Mouse (Mus musculus) CH12.LX (cell line): ENCODE data around the gene Tppp. TPM values are rescaled to one million over a fixed set of nuclear protein-coding genes. Genes with fewer than 3 reads are reported as not detected.

Experiments used
- DNase-seq: peaks from one replicate; pipeline ENCODE4 v3.0.0-alpha.2; 2013; ENCODE audit errors: extremely low read depth
- H3K27ac ChIP-seq: 2 replicates; pipeline ENCODE4 v1.5.1; 2012; ENCODE audit warnings: low read depth, mild to moderate bottlenecking, control low read depth, moderate library complexity; ENCODE audit not compliant: insufficient read depth
- H3K27me3 ChIP-seq: replicated peaks from 2 replicates; pipeline ENCODE3; 2012; ENCODE audit warnings: inconsistent platforms
- H3K36me3 ChIP-seq, 2 experiments: replicated peaks in 1 of 2; 2 replicates each; pipeline versions ENCODE3 to v1.6.1; 2012; ENCODE audit warnings: inconsistent platforms in 1 of 2, low read length in 1 of 2, mild to moderate bottlenecking in 1 of 2, mixed read lengths in 1 of 2, moderate library complexity in 1 of 2; ENCODE audit not compliant: control insufficient read depth in 1 of 2, insufficient read depth in 1 of 2
- H3K4me1 ChIP-seq, 2 experiments: 2 replicates each; pipeline ENCODE4 v1.6.1; 2012; ENCODE audit warnings: inconsistent platforms in 1 of 2, moderate library complexity in 1 of 2; ENCODE audit not compliant: insufficient read depth in 2 of 2, control insufficient read depth in 1 of 2
- H3K4me2 ChIP-seq: 2 replicates; pipeline ENCODE4 v1.6.1; 2012; ENCODE audit warnings: low read depth, mild to moderate bottlenecking, control low read depth; ENCODE audit not compliant: poor library complexity, insufficient read depth, severe bottlenecking
- H3K4me3 ChIP-seq, 3 experiments: fragments of 150-350 bp in 1 of 3; sonication (generic) in 1 of 3; replicated peaks in 1 of 3; 2 replicates each; pipeline versions ENCODE3 to v1.5.1; 2011 to 2012; ENCODE audit warnings: low read depth in 2 of 3, low read length in 2 of 3, mild to moderate bottlenecking in 2 of 3, moderate library complexity in 2 of 3, control low read depth in 1 of 3, improper control_type of control experiment in 1 of 3, inconsistent platforms in 1 of 3, mixed read lengths in 1 of 3; ENCODE audit not compliant: poor library complexity in 1 of 3
- H3K79me2 ChIP-seq: replicated peaks from 2 replicates; pipeline ENCODE4 v1.6.1; 2012; ENCODE audit warnings: mild to moderate bottlenecking, moderate library complexity; ENCODE audit not compliant: control insufficient read depth, poor library complexity, insufficient read depth, severe bottlenecking; ENCODE audit errors: extremely low read depth
- H3K9ac ChIP-seq: 2 replicates; pipeline ENCODE4 v1.6.1; 2012; ENCODE audit warnings: low read depth, mild to moderate bottlenecking, control low read depth, moderate library complexity; ENCODE audit not compliant: insufficient read depth
- H3K9me3 ChIP-seq: replicated peaks from 2 replicates; pipeline ENCODE3; 2012; ENCODE audit warnings: low read length, inconsistent platforms, mixed read lengths
- CHD1 ChIP-seq: IDR thresholded peaks from 2 replicates; pipeline ENCODE4 v1.6.1; 2012; ENCODE audit warnings: low read depth, low read length, improper control_type of control experiment, inconsistent platforms
- CHD2 ChIP-seq: IDR thresholded peaks from 2 replicates; pipeline ENCODE4 v1.6.1; 2011; ENCODE audit warnings: low read length, improper control_type of control experiment
- ELF1 ChIP-seq: IDR thresholded peaks from 2 replicates; pipeline ENCODE4 v1.6.1; 2014; ENCODE audit warnings: low read depth, mild to moderate bottlenecking, inconsistent platforms, low read length, improper control_type of control experiment
- EP300 ChIP-seq: IDR thresholded peaks from 2 replicates; pipeline ENCODE4 v1.6.1; 2011; ENCODE audit warnings: low read length, improper control_type of control experiment
- GABPA ChIP-seq: IDR thresholded peaks from 2 replicates; pipeline ENCODE4 v1.6.1; 2012; ENCODE audit warnings: low read depth, low read length, improper control_type of control experiment, inconsistent platforms; ENCODE audit not compliant: insufficient replicate concordance
- HCFC1 ChIP-seq: IDR thresholded peaks from 2 replicates; pipeline ENCODE4 v1.6.1; 2012; ENCODE audit warnings: low read depth, mild to moderate bottlenecking, inconsistent platforms, low read length, improper control_type of control experiment
- IRF4 ChIP-seq: IDR thresholded peaks from 2 replicates; pipeline ENCODE4 v1.6.1; 2014; ENCODE audit warnings: low read depth, mild to moderate bottlenecking, inconsistent platforms, low read length, improper control_type of control experiment
- JUN ChIP-seq: IDR thresholded peaks from 2 replicates; pipeline ENCODE4 v1.6.1; 2011; ENCODE audit warnings: low read depth, mild to moderate bottlenecking, low read length, improper control_type of control experiment, moderate library complexity; ENCODE audit not compliant: insufficient read depth
- MAZ ChIP-seq: IDR thresholded peaks from 2 replicates; pipeline ENCODE4 v1.6.1; 2012; ENCODE audit warnings: low read depth, mild to moderate bottlenecking, inconsistent platforms, low read length, improper control_type of control experiment, moderate library complexity
- MXI1 ChIP-seq: IDR thresholded peaks from 2 replicates; pipeline ENCODE4 v1.6.1; 2011; ENCODE audit warnings: mild to moderate bottlenecking, low read depth, low read length, improper control_type of control experiment
- MYC ChIP-seq: IDR thresholded peaks from 2 replicates; pipeline ENCODE4 v1.6.1; 2011; ENCODE audit warnings: low read depth, mild to moderate bottlenecking, improper control_type of control experiment, low read length
- NELFE ChIP-seq: IDR thresholded peaks from 2 replicates; pipeline ENCODE4 v1.6.1; 2011; ENCODE audit warnings: low read depth, low read length, improper control_type of control experiment
- PAX5 ChIP-seq: IDR thresholded peaks from 2 replicates; pipeline ENCODE4 v1.6.1; 2012; ENCODE audit warnings: low read length, inconsistent platforms, mixed read lengths
- POLR2A ChIP-seq: IDR thresholded peaks from 2 replicates; pipeline ENCODE4 v1.6.1; 2011; ENCODE audit warnings: low read depth, mild to moderate bottlenecking, improper control_type of control experiment, low read length
- RCOR1 ChIP-seq: conservative IDR thresholded peaks from 2 replicates; pipeline ENCODE4 v1.6.1; 2012; ENCODE audit warnings: low read depth, mild to moderate bottlenecking, inconsistent platforms, low read length, improper control_type of control experiment
- SMC3 ChIP-seq: IDR thresholded peaks from 2 replicates; pipeline ENCODE4 v1.6.1; 2011; ENCODE audit warnings: low read depth, low read length, improper control_type of control experiment
- UBTF ChIP-seq: IDR thresholded peaks from 2 replicates; pipeline ENCODE4 v1.6.1; 2012; ENCODE audit warnings: low read depth, mild to moderate bottlenecking, inconsistent platforms, low read length, improper control_type of control experiment, moderate library complexity
- USF1 ChIP-seq: IDR thresholded peaks from 2 replicates; pipeline ENCODE4 v1.6.1; 2014; ENCODE audit warnings: low read depth, mild to moderate bottlenecking, inconsistent platforms, low read length, improper control_type of control experiment
- USF2 ChIP-seq: conservative IDR thresholded peaks from 2 replicates; pipeline ENCODE4 v1.6.1; 2011; ENCODE audit warnings: low read depth, low read length, improper control_type of control experiment
- dilution Hi-C: fragments of 300-500 bp; cut with MboI; formaldehyde crosslinking; loops from 2 replicates; pipeline ENCODE4 v1.14.3; 2020; ENCODE audit warnings: low sequenced_read_pairs; ENCODE audit not compliant: extremely low pct_unique_long_range_greater_than_20kb, extremely low pct_ligation_motif_present
- in situ Hi-C: fragments of 300-500 bp; cut with MboI; formaldehyde crosslinking; loops from 3 replicates; pipeline ENCODE4 v1.14.3; 2019; ENCODE audit warnings: low sequenced_read_pairs, low pct_ligation_motif_present, low pct_unique_long_range_greater_than_20kb, mixed read lengths
- polyA plus RNA-seq: library from polyadenylated mRNA; unstranded; fragments of >175 nt; gene quantifications from 2 replicates; pipeline ENCODE4 v1.2.1, GENCODE M21; 2012; ENCODE audit warnings: low read depth; ENCODE audit not compliant: insufficient read length
- total RNA-seq, 2 experiments: library from RNA; depleted of rRNA; stranded (reverse); fragments of 300-350 nt in 1 of 2; fragments of >200 nt in 1 of 2; gene quantifications; 2 replicates each; pipeline ENCODE4 v1.2.3; 2012 to 2014

The Tppp gene
- total and polyA plus RNA-seq, 3 experiments, result 0.05 to 0.08 TPM; not detected in 1

GRCm38 (mm10) chr13:74071714-74072113 is 62.5 kb downstream of the Tppp start:
- no peaks in the 10 kb centered on the region for H3K9me3 ChIP-seq
- TF ChIP-seq UBTF, result no peak
- no peak for TF ChIP-seq CHD1
- no peak for TF ChIP-seq GABPA
- no peak for TF ChIP-seq MYC
- TF ChIP-seq RCOR1, result no peak
- TF ChIP-seq ELF1, result no peak
- no peak for TF ChIP-seq PAX5
- no peak for TF ChIP-seq JUN
- TF ChIP-seq HCFC1, result no peak
- no peak for TF ChIP-seq USF2
- TF ChIP-seq IRF4, result no peak
- H3K36me3 ChIP-seq, result no peaks in the 10 kb centered on the region
- dilution Hi-C loops, result no loop called here
- no peaks in the 10 kb centered on the region for H3K4me1 ChIP-seq
- no peak overlapping the region for H3K9ac ChIP-seq
- in situ Hi-C loops, result no loop called here
- H3K27ac ChIP-seq, result no peak overlapping the region
- H3K79me2 ChIP-seq, result no peaks in the 10 kb centered on the region
- H3K4me3 ChIP-seq, result no peak overlapping the region
- H3K27me3 ChIP-seq, result peaks cover 44% of the 10 kb centered on the region
- DNase-seq, result no peak
- no peak overlapping the region for H3K4me2 ChIP-seq

- in situ Hi-C loops, result no loop called here
Observed at GRCm38 (mm10) chr13:74073369-74073768, 64.2 kb downstream of the Tppp start.

More at GRCm38 (mm10) chr13:74073369-74073768, 64.2 kb downstream of the Tppp start:
- no peaks in the 10 kb centered on the region for H3K36me3 ChIP-seq
- peaks cover 56% of the 10 kb centered on the region for H3K27me3 ChIP-seq
- no peak overlapping the region for H3K4me2 ChIP-seq
- H3K4me3 ChIP-seq, result no peak overlapping the region
- H3K4me1 ChIP-seq, result no peaks in the 10 kb centered on the region
- DNase-seq, result no peak
- no peaks in the 10 kb centered on the region for H3K79me2 ChIP-seq
- no peak overlapping the region for H3K27ac ChIP-seq
- dilution Hi-C loops, result no loop called here
- TF ChIP-seq USF2, result no peak
- TF ChIP-seq POLR2A, result no peak
- TF ChIP-seq SMC3, result no peak
- no peak for TF ChIP-seq MXI1
- TF ChIP-seq HCFC1, result no peak
- no peak for TF ChIP-seq MAZ
- TF ChIP-seq NELFE, result no peak
- no peak for TF ChIP-seq EP300
- no peak for TF ChIP-seq JUN
- TF ChIP-seq CHD2, result no peak
- TF ChIP-seq UBTF, result no peak
- TF ChIP-seq USF1, result no peak
- no peaks in the 10 kb centered on the region for H3K9me3 ChIP-seq
- H3K9ac ChIP-seq, result no peak overlapping the region

Other genes with a start within 250 kb of the Tppp start
- not detected in 2 replicates for gene Nkd2, start 161.8 kb upstream of the Tppp start, total RNA-seq (2012; rRNA removed)
- gene Nkd2, start 161.8 kb upstream of the Tppp start, total RNA-seq (2014; rRNA removed), result not detected in 2 replicates
- gene Nkd2, start 161.8 kb upstream of the Tppp start, polyA plus RNA-seq, result not detected in 2 replicates
- gene Trip13, start 71.6 kb upstream of the Tppp start, total RNA-seq (2012; rRNA removed), result 42.3 and 55.6 TPM in 2 replicates
- 94.5 and 100 TPM in 2 replicates for gene Trip13, start 71.6 kb upstream of the Tppp start, total RNA-seq (2014; rRNA removed)
- 87.0 and 93.2 TPM in 2 replicates for gene Trip13, start 71.6 kb upstream of the Tppp start, polyA plus RNA-seq
- gene Brd9, start 71.6 kb upstream of the Tppp start, total RNA-seq (2012; rRNA removed), result 28.0 and 30.6 TPM in 2 replicates
- gene Brd9, start 71.6 kb upstream of the Tppp start, total RNA-seq (2014; rRNA removed), result 32.5 and 38.7 TPM in 2 replicates
- gene Brd9, start 71.6 kb upstream of the Tppp start, polyA plus RNA-seq, result 43.4 and 62.0 TPM in 2 replicates
- not detected in 2 replicates for gene Zdhhc11, start 45.6 kb upstream of the Tppp start, total RNA-seq (2012; rRNA removed)
- not detected in 2 replicates for gene Zdhhc11, start 45.6 kb upstream of the Tppp start, total RNA-seq (2014; rRNA removed)
- gene Zdhhc11, start 45.6 kb upstream of the Tppp start, polyA plus RNA-seq, result not detected in 2 replicates
- gene Cep72, start 52.9 kb downstream of the Tppp start, total RNA-seq (2012; rRNA removed), result 5.4 and 7.3 TPM in 2 replicates
- 13.1 and 15.1 TPM in 2 replicates for gene Cep72, start 52.9 kb downstream of the Tppp start, total RNA-seq (2014; rRNA removed)
- 9.3 and 14.0 TPM in 2 replicates for gene Cep72, start 52.9 kb downstream of the Tppp start, polyA plus RNA-seq
- not detected in 2 replicates for gene Slc9a3, start 112.0 kb downstream of the Tppp start, total RNA-seq (2012; rRNA removed)
- not detected in 2 replicates for gene Slc9a3, start 112.0 kb downstream of the Tppp start, total RNA-seq (2014; rRNA removed)
- not detected in 2 replicates for gene Slc9a3, start 112.0 kb downstream of the Tppp start, polyA plus RNA-seq
- 23.3 and 27.7 TPM in 2 replicates for gene Exoc3, start 199.3 kb downstream of the Tppp start, total RNA-seq (2012; rRNA removed)
- 26.5 and 27.3 TPM in 2 replicates for gene Exoc3, start 199.3 kb downstream of the Tppp start, total RNA-seq (2014; rRNA removed)
- gene Exoc3, start 199.3 kb downstream of the Tppp start, polyA plus RNA-seq, result 28.9 and 40.1 TPM in 2 replicates